Mouse (Mus musculus) heart, embryonic 12.5 days (tissue): ENCODE results near the gene Phf5a. TPM values are rescaled to one million over a fixed set of nuclear protein-coding genes. Genes with fewer than 3 reads are reported as not detected.
"Not testable (repeated sequence)": the region's sequence is repeated elsewhere in the genome, so short reads cannot be mapped to it uniquely, and the experiment has no call there.

Source experiments
- ATAC-seq: fragments of 200-750 bp; cut with Nextera tagmentation; 2 replicates; pipeline ENCODE4 v1.8.0; 2017; ENCODE audit warnings: moderate TSS enrichment, moderate library complexity; ENCODE audit not compliant: insufficient number of reproducible peaks, low FRiP score
- H3K27ac ChIP-seq: fragments of 300-500 bp; sonication (generic); 2 replicates; pipeline ENCODE4 v1.5.1; 2016; ENCODE audit warnings: mild to moderate bottlenecking, moderate library complexity; ENCODE audit not compliant: poor library complexity, severe bottlenecking
- H3K27me3 ChIP-seq: fragments of 300-500 bp; sonication (generic); replicated peaks from 2 replicates; pipeline ENCODE4 v1.6.1; 2016; ENCODE audit warnings: mild to moderate bottlenecking, moderate library complexity
- H3K36me3 ChIP-seq: fragments of 300-500 bp; sonication (generic); 2 replicates; pipeline ENCODE4 v1.6.1; 2016; ENCODE audit warnings: mild to moderate bottlenecking, moderate library complexity
- H3K4me1 ChIP-seq: fragments of 300-500 bp; sonication (generic); replicated peaks from 2 replicates; pipeline ENCODE4 v1.6.1; 2016; ENCODE audit warnings: mild to moderate bottlenecking
- H3K4me2 ChIP-seq: fragments of 300-500 bp; sonication (generic); 2 replicates; pipeline ENCODE4 v1.6.1; 2016; ENCODE audit warnings: mild to moderate bottlenecking, moderate library complexity
- H3K4me3 ChIP-seq: fragments of 300-500 bp; sonication (generic); 2 replicates; pipeline ENCODE4 v1.5.1; 2016; ENCODE audit warnings: mild to moderate bottlenecking
- H3K9ac ChIP-seq: fragments of 300-500 bp; sonication (generic); 2 replicates; pipeline ENCODE4 v1.6.1; 2016; ENCODE audit warnings: mild to moderate bottlenecking, moderate library complexity
- H3K9me3 ChIP-seq: fragments of 300-500 bp; sonication (generic); replicated peaks from 2 replicates; pipeline ENCODE4 v1.6.1; 2016; ENCODE audit warnings: mild to moderate bottlenecking, moderate library complexity
- WGBS: fragments of 180-500 bp; shearing (Covaris S2); methylation state at CpG from one replicate; pipeline ENCODE4 v1.1.7; 2016; 5-methylcytosine and 5-hydroxymethylcytosine counted together
- polyA plus RNA-seq: library from polyadenylated mRNA; unstranded; fragments of >200 nt; fragmentation: Nextera tagmentation; extraction: Ambion mirVana; gene quantifications from 2 replicates; pipeline ENCODE4 v1.2.1, GENCODE M21; 2016

Phf5a gene
- 88.9 and 89.3 TPM in 2 replicates for polyA plus RNA-seq

- peak; percentile 95 for ATAC-seq
- under 1% methylated on average over 30 of the region's 30 CpGs for WGBS
- Histone ChIP-seq H3K9ac (peak within 1 kb of the TSS; percentile 90), H3K4me1 (peaks cover 13% of the 10 kb centered on the region), H3K4me3 (peak within 1 kb of the TSS; percentile 88), H3K9me3 (no peaks in the 10 kb centered on the region), H3K4me2 (peak within 1 kb of the TSS; percentile 95), H3K27ac (peak within 1 kb of the TSS; percentile 94), H3K36me3 (peaks cover 42% of the 10 kb centered on the region), H3K27me3 (no peaks in the 10 kb centered on the region)
These were observed at the start of gene Phf5a for GRCm38 (mm10) chr15:81871604-81872261. Gene Phf5a, minus strand, starts transcription at chr15:81871911.

- Histone ChIP-seq H3K36me3 (peaks cover 16% of the 10 kb centered on the region), H3K27me3 (no peaks in the 10 kb centered on the region), H3K9ac (no peak overlapping the region), H3K4me2 (no peak overlapping the region), H3K27ac (no peak overlapping the region), H3K9me3 (no peaks in the 10 kb centered on the region), H3K4me1 (peaks cover 12% of the 10 kb centered on the region), H3K4me3 (no peak overlapping the region)
- ATAC-seq, result no peak
- 65% methylated on average over 5 of the region's 5 CpGs for WGBS
These were observed 49.5 kb upstream of the Phf5a start for GRCm38 (mm10) chr15:81921255-81921654.

- Histone ChIP-seq H3K9me3 (no peaks in the 10 kb centered on the region), H3K4me3 (no peak overlapping the region), H3K4me1 (peaks cover 12% of the 10 kb centered on the region), H3K9ac (no peak overlapping the region), H3K36me3 (peaks cover 22% of the 10 kb centered on the region), H3K4me2 (no peak overlapping the region), H3K27ac (no peak overlapping the region), H3K27me3 (no peaks in the 10 kb centered on the region)
- ATAC-seq, result no peak
- 86% methylated on average over 10 of the region's 10 CpGs for WGBS
These were observed 49.0 kb upstream of the Phf5a start for GRCm38 (mm10) chr15:81920546-81921217.

GRCm38 (mm10) chr15:81919062-81919461 is 47.4 kb upstream of the Phf5a start:
- H3K4me3 ChIP-seq, result no peak overlapping the region
- no peaks in the 10 kb centered on the region for H3K9me3 ChIP-seq
- H3K27me3 ChIP-seq, result no peaks in the 10 kb centered on the region
- no peak overlapping the region for H3K4me2 ChIP-seq
- no peak overlapping the region for H3K27ac ChIP-seq
- ATAC-seq, result no peak
- WGBS, result 73% methylated on average over 5 of the region's 5 CpGs
- peaks cover 38% of the 10 kb centered on the region for H3K36me3 ChIP-seq
- no peak overlapping the region for H3K9ac ChIP-seq
- H3K4me1 ChIP-seq, result no peaks in the 10 kb centered on the region

- H3K36me3 ChIP-seq, result peaks cover 51% of the 10 kb centered on the region
- no peaks in the 10 kb centered on the region for H3K27me3 ChIP-seq
- H3K4me2 ChIP-seq, result no peak overlapping the region
- H3K4me1 ChIP-seq, result no peaks in the 10 kb centered on the region
- no peak overlapping the region for H3K27ac ChIP-seq
- no peak for ATAC-seq
- no peak overlapping the region for H3K4me3 ChIP-seq
- H3K9me3 ChIP-seq, result no peaks in the 10 kb centered on the region
- H3K9ac ChIP-seq, result no peak overlapping the region
- 55% methylated on average over 6 of the region's 6 CpGs for WGBS
These were observed 46.1 kb upstream of the Phf5a start for GRCm38 (mm10) chr15:81917621-81918463.

GRCm38 (mm10) chr15:81917201-81917600 is 45.5 kb upstream of the Phf5a start:
- ATAC-seq, result no peak
- WGBS, result 88% methylated on average over 12 of the region's 12 CpGs
- H3K27ac ChIP-seq, result no peak overlapping the region
- H3K4me1 ChIP-seq, result no peaks in the 10 kb centered on the region
- no peak overlapping the region for H3K4me3 ChIP-seq
- no peaks in the 10 kb centered on the region for H3K9me3 ChIP-seq
- H3K36me3 ChIP-seq, result peaks cover 54% of the 10 kb centered on the region
- H3K4me2 ChIP-seq, result no peak overlapping the region
- no peak overlapping the region for H3K9ac ChIP-seq
- no peaks in the 10 kb centered on the region for H3K27me3 ChIP-seq

GRCm38 (mm10) chr15:81915663-81916062 is 44.0 kb upstream of the Phf5a start:
- no peak overlapping the region for H3K4me3 ChIP-seq
- 65% methylated on average over 5 of the region's 5 CpGs for whole genome bisulfite sequencing
- H3K36me3 ChIP-seq, result peaks cover 69% of the 10 kb centered on the region
- H3K9ac ChIP-seq, result no peak overlapping the region
- no peak overlapping the region for H3K4me2 ChIP-seq
- no peaks in the 10 kb centered on the region for H3K9me3 ChIP-seq
- H3K27ac ChIP-seq, result no peak overlapping the region
- no peak for ATAC-seq
- no peaks in the 10 kb centered on the region for H3K4me1 ChIP-seq
- no peaks in the 10 kb centered on the region for H3K27me3 ChIP-seq

- Histone ChIP-seq H3K27ac (no peak overlapping the region), H3K36me3 (peaks cover 79% of the 10 kb centered on the region), H3K27me3 (no peaks in the 10 kb centered on the region), H3K9me3 (no peaks in the 10 kb centered on the region), H3K4me2 (no peak overlapping the region), H3K4me3 (no peak overlapping the region), H3K9ac (no peak overlapping the region), H3K4me1 (no peaks in the 10 kb centered on the region)
- ATAC-seq, result no peak
- WGBS, result 78% methylated on average over 5 of the region's 5 CpGs
These were observed 43.0 kb upstream of the Phf5a start for GRCm38 (mm10) chr15:81914668-81915067.

GRCm38 (mm10) chr15:81912498-81912897 is 40.8 kb upstream of the Phf5a start:
- Histone ChIP-seq H3K27ac (no peak overlapping the region), H3K4me2 (no peak overlapping the region), H3K27me3 (no peaks in the 10 kb centered on the region), H3K9me3 (no peaks in the 10 kb centered on the region), H3K4me3 (no peak overlapping the region), H3K4me1 (no peaks in the 10 kb centered on the region), H3K9ac (no peak overlapping the region), H3K36me3 (peaks cover 97% of the 10 kb centered on the region)
- ATAC-seq, result no peak
- WGBS, result 73% methylated on average over 2 of the region's 2 CpGs

GRCm38 (mm10) chr15:81908767-81909166 is 37.1 kb upstream of the Phf5a start:
- H3K9ac ChIP-seq, H3K27me3 ChIP-seq, H3K4me2 ChIP-seq, ATAC-seq, H3K4me1 ChIP-seq, H3K9me3 ChIP-seq, H3K27ac ChIP-seq, H3K4me3 ChIP-seq: not testable (repeated sequence)
- 91% methylated on average over 4 of the region's 4 CpGs for WGBS
- H3K36me3 ChIP-seq, result peaks cover 97% of the 10 kb centered on the region

- 86% methylated on average over 8 of the region's 8 CpGs for WGBS
- no peak for ATAC-seq
- no peak overlapping the region for H3K4me3 ChIP-seq
- no peak overlapping the region for H3K4me2 ChIP-seq
- no peak overlapping the region for H3K27ac ChIP-seq
- H3K27me3 ChIP-seq, result no peaks in the 10 kb centered on the region
- H3K4me1 ChIP-seq, result no peaks in the 10 kb centered on the region
- H3K9me3 ChIP-seq, result no peaks in the 10 kb centered on the region
- H3K9ac ChIP-seq, result no peak overlapping the region
- H3K36me3 ChIP-seq, result peaks cover 97% of the 10 kb centered on the region
These were observed 36.2 kb upstream of the Phf5a start for GRCm38 (mm10) chr15:81907953-81908352.
